Mouse (Mus musculus): ENCODE data around the gene Asna1.

GRCm38 (mm10) chr8:84976031-84976762 lies 48.9 kb downstream of the Asna1 start:
- TF ChIP-seq GATA1 (IDR thresholded peaks at IDR 0.05; ENCODE audit: low read length) (no peak), TAL1 (IDR thresholded peaks at IDR 0.05; ENCODE audit: low read length) (no peak)
